Mouse (Mus musculus): ENCODE data around the gene Dact2.

The Dact2 gene

GRCm38 (mm10) chr17:14173459-14173858 lies 30.6 kb downstream of the Dact2 start:
- DNase-seq, result peak; percentile 93

- DNase-seq, result peak; percentile 83
These were observed 31.4 kb downstream of the Dact2 start for GRCm38 (mm10) chr17:14172731-14173130.

DNA sequence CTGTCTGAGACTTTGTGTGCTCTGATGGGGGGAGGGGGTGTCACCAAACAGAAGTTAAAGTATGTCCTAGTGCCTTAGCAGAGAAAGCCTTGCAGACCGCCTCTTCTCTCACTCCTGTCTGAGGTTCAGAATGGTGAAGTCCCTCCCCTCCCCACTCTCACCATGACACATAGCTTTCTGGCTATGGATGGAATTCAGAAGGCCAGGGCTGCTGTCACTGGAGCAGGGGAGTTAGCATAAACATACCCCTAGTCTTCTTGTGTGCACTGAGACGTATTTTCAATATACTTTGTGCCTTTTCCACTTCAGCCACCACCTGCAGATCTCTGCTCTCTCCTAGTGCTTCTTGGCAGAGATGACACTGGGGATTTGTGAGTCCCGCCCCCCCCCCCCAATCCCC lies 31.9 kb downstream of the Dact2 start:
- no peak for DNase-seq

GRCm38 (mm10) chr17:14170961-14171479 lies 33.1 kb downstream of the Dact2 start:
- peak; percentile 63 for DNase-seq

DNA sequence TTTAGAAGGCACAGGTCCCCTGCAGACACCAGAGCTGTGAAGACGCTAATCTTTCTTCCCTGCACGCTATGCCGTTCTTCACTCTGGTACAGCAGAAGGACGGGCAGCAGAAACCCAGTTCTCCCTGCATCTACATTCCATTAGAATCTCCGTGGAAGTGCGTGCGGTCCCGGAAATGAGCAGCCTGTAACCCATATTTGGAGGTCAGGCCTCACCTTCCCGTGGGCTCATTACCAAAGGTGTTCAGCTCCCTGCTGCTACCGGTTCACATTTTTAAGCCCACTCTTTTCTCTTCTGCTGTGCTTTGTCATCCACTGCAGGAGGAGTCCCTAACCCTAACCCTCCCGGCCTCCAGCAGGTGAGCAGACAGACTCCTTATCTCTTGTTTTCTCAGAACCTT lies 34.7 kb downstream of the Dact2 start:
- peak; percentile 60 for DNase-seq

- peak; percentile 82 for DNase-seq
These were observed 36.5 kb downstream of the Dact2 start for GRCm38 (mm10) chr17:14167594-14167993.

GRCm38 (mm10) chr17:14166746-14167432 lies 37.2 kb downstream of the Dact2 start:
- peak; percentile 85 for DNase-seq

- DNase-seq, result peak; percentile 84
These were observed 38.0 kb downstream of the Dact2 start for GRCm38 (mm10) chr17:14165934-14166610.

GRCm38 (mm10) chr17:14165332-14165876 lies 38.7 kb downstream of the Dact2 start:
- DNase-seq, result no peak

DNA sequence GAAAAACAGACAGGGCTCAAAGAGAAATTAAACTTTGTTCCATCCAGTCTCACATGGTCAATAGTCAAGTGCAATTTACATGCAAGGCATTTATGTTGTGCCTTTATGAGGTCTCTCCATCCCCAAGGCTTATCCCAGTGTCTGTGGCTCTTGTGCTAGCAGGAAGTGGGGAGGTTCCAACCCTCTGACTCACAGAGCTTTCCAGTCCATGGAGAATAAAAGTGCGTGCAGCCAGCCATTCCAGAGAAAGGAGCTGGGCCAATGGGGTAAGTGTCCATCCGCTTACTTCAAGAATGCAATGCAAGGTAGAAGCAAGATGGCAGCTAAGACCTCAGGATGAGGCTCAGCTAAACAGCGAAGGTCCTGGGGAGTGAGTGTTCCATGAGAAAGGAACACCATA lies 43.3 kb downstream of the Dact2 start:
- DNase-seq, result no peak

GRCm38 (mm10) chr17:14157779-14158195 lies 46.3 kb downstream of the Dact2 start:
- DNase-seq, result no peak

Data from heart, adult 11 months (tissue).